Mouse (Mus musculus): ENCODE results near the gene Kcnk7.

GRCm38 (mm10) chr19:5689565-5690342, 14.4 kb upstream of the Kcnk7 start:
- TF ChIP-seq GATA1 (IDR thresholded peaks at IDR 0.05; ENCODE audit: borderline replicate concordance, low read length) (no peak), FLI1 (IDR thresholded peaks at IDR 0.05; ENCODE audit: low read length) (no peak)
